Mouse (Mus musculus) naive thymus-derived CD4-positive, alpha-beta T cell, adult 2 months (primary cell): ENCODE measurements around the gene Il10ra.

ENCODE experiments used
- DNase-seq: peaks from one replicate; pipeline ENCODE4 v3.0.0-alpha.2; 2011; ENCODE audit warnings: low read depth

Il10ra gene

DNA sequence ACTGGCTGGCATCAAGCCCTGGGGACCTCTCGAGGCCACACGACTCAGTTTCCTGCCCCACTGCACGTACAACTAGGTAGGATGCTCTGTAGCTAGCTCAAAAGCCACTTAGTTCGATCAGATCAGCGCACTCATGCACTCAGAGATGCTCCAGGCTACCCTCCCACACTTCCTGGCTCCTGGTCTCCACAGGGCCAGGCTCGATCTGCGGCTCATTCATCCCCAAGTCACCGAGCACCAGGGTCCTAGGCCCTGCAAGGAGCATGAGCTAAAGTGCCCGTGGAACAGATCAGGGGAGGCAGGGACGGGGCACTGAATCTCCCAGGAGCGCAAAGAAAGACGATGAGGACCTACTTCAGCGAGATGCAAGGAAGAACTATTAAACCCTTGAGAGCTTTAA, 9.9 kb downstream of the Il10ra start:
- DNase-seq, result no peak

- no peak for DNase-seq
These were observed 13.0 kb downstream of the Il10ra start for GRCm38 (mm10) chr9:45255967-45256366.

DNA sequence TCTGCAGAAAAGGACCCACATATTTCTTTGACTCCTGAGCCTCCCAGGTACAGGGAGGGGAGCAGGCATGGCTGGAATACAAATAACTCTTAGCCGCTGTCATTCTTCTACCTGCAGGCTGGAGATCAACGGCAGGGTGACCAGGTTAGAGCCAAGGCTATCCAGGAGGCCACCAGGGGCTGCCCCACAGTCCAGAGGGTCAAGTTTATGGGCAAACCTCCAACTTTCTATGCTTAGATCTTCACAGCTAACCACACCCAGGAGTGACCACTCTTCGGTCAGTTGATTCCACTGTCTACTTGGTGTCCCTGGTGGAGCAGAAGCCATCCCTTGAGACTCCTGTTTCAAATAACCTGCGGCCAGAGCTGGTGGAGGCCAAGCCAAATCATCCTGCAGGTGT, 13.5 kb downstream of the Il10ra start:
- DNase-seq, result no peak

- no peak for DNase-seq
These were observed 14.3 kb downstream of the Il10ra start for GRCm38 (mm10) chr9:45254605-45255004.

DNA sequence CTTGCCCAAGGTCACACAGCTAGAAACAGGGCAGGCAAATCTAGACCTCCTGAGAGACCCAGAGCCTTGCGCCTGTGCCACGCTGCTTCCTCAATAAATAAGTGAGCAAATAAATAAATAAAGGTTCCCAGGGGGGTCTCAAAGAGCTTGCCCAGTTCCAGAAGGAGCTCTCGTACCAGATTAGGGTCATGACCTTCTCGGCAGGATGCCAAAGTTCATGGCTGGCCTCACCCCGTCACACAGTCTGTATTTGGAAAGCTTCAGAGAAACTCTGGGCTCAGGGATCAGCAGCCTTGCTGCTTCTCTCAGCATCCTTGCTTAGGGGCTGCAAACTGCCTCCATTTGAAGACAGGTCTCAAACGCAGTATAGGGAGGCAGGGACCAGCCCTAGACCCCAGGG, 14.9 kb downstream of the Il10ra start:
- DNase-seq, result no peak

DNA sequence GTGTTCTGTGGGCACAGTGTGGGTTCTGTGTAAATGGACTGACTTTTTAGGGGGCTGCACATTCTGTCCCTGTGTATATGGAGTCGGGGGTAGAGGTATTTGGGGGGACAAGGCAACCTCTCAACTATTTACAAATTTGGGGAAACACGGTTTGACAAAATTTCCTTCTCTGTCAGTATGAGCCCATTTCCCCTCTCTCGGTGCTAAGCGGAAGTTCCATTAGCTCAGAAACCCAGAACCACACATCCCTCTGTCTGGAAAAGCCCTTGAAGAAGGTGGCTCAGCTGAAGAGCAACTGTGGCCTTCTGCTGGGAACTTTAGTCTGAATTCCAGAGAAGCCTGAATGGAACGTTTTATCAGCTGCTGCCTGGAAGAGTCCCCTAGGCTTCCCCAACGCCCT, 16.6 kb downstream of the Il10ra start:
- DNase-seq, result peak; percentile 25

DNA sequence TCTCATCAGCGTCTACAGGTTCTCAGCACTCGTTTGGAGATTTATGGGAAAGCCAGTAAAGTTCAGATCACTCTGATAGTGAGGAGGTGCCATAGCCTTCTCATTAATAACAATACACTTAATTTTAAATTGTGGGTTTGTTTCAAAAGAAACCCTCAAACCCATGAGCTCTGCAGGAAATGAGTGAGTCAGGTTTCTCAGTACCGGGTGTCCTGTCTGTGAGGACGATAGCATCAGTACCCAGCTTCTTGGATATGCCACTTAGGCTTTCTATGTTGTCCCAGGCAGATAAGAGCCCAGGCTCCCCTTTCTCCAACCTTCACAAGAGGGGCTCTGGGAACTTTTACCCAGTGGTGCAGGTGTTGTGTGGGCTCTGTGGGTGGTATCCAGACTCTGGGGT, 17.0 kb downstream of the Il10ra start:
- DNase-seq, result peak; percentile 37

DNA sequence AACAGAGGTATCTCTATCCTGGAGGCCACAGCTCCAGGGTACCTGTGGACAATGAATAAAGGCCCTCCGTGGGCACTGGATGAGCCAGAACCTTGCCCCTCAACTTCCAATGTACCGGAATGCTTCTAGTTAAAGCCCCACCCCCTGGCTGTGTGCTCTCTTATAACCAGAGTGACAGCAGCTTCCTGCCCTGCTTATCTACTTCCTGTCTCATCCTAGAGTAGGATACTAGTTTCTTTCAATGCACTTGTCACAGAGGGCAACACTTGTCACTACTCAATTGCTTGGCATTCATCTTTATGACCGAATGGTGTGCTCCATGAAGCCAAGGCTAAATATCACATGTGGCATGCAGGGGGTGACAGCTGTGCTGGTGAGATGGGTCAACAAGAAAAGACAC, 17.7 kb downstream of the Il10ra start:
- peak; percentile 71 for DNase-seq

GRCm38 (mm10) chr9:45250306-45250705, 18.6 kb downstream of the Il10ra start:
- peak; percentile 28 for DNase-seq

DNA sequence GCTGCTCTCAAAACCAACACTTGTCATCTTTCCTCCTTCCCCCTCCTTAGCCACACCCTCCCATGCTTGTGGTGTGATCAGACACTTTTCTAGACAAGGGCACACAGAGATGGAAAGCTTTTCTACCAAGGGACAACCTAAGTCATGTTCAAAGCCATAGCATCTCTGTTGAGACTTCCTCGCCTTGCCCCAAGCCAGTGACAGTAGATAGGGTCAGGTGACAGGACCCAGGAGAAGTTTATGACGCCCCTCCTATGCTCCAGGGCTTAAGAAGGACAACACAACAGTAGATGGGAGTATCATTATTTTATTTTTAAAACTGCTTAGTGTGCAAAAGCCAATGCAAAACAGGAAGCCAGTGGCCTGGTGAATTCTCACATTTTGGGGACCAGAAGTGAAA, 21.4 kb downstream of the Il10ra start:
- DNase-seq, result peak; percentile 78

DNA sequence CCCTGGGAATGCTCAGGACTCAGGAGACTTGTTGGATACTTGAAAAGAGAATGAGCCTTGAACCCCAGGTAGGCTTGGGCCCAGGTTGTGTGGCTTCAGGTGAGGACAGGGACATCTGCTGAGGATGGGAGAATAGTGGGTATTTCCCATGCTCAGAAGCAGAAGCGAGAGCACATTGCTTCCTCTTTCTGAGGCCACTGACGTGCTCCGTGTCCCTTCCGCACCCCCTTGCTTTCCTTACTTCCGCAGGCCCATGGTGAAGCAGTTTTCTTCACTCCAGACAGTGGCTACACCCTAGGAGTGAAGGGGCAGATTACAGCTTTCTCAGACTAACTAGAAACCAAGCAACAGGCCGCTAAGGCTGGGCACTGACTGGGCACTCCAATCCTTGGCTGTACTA, 22.9 kb downstream of the Il10ra start:
- peak; percentile 44 for DNase-seq

- no peak for DNase-seq
These were observed 23.5 kb downstream of the Il10ra start for GRCm38 (mm10) chr9:45245432-45245831.

DNA sequence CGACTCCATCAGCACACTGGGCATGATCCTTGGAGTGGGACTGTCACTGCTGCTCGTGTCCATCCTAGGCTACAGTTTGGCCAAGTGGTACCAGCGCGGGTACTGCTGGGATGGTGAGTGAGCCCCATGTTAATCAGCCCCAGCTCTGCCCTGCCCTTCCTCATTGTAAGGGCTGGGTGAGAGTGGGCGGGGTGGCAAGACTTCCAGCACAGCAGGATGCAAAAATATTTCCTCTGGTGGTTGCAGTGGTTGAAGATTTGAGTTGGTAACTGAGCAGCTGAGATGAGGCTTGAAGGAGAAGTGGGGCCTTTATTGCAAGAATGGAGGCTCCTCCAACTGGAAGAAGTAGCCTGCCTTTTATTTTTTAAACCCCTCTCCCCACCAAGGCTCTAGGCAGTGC, 27.6 kb downstream of the Il10ra start:
- peak; percentile 56 for DNase-seq

DNA sequence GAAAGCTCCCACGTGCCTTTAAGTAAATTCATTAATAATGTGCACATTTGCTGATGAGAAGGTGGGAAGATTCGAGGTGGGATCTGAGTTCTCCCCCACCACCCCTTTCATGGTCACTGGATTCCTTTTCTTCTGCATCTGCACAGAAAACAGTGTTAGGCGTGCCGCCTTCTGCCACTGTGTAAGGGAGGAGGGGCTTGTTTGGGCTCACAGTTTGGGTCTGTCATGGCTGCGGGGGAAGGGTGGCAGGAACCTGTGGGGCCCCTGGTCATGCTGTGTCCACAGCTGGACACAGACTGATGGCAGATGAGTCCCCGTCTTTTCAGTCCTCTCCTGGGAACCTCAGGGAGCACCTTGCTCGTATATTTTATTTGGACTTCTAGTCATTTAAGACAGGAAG, 32.2 kb downstream of the Il10ra start:
- DNase-seq, result no peak

DNA sequence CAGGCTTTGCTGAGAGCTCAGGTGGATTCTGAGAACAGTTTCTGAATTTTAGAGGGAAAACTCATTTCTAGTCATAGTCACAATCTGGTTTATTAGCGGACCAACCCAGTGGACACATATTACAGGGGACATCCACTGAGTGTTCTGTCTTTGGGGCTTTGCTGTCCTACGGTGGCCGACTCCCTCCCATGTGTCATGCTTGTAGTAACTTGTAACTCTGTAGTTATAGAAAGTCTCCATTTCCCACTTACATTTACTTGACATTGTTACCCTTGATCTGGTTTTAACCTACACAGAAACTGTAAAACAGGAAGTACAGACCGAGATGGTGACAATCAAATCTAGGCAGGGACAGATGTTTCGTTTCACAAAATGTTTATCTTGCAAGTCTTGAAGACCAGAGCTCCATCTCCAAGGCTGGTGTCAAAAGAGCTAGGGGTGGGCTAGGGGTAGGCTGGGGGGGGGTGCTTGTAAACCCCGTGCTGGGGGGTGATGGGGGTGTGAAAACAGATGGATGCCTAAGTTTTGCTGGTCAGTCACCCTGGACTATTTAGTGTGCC, 33.2 kb downstream of the Il10ra start:
- DNase-seq, result peak; percentile 61

DNA sequence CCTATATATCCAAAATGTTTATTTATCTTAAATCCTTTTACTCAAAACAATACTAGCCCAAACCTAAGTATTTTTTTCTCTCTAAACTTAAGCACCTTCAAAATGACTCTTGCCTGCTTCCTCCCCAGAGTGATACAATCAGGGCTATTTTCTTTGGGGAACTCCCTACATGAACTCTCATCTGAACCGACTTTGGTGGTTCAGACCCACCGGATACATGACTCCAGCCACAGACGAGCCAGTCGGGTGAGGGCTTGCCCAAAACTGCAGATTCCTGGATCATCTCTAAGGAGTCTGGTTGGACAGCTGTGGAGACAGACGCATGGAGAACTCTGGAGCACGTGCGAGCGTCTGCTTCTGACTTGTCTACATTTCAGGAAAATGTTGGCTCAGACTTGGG, 39.6 kb downstream of the Il10ra start:
- no peak for DNase-seq

DNA sequence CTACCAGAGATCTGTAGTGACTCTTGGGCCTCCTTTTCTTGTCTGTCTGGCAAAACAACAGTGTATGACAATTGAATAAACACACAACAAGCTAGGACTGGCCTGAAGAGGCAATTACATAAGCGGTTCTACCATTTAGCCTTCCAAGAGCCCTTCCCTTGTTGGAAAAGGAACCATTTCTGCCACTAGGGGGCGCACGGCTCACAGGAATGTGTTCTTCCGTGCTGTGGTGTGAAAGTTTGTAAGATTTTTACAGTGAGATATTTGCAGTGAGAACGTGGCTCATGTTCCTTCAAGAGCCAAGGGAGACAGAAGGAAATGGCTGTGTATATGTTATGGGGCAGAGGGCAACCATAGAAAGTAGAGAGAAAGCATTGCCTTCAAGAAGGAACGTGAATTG, 47.4 kb downstream of the Il10ra start:
- peak; percentile 94 for DNase-seq

GRCm38 (mm10) chr9:45219644-45220043, 49.3 kb downstream of the Il10ra start:
- DNase-seq, result no peak

DNA sequence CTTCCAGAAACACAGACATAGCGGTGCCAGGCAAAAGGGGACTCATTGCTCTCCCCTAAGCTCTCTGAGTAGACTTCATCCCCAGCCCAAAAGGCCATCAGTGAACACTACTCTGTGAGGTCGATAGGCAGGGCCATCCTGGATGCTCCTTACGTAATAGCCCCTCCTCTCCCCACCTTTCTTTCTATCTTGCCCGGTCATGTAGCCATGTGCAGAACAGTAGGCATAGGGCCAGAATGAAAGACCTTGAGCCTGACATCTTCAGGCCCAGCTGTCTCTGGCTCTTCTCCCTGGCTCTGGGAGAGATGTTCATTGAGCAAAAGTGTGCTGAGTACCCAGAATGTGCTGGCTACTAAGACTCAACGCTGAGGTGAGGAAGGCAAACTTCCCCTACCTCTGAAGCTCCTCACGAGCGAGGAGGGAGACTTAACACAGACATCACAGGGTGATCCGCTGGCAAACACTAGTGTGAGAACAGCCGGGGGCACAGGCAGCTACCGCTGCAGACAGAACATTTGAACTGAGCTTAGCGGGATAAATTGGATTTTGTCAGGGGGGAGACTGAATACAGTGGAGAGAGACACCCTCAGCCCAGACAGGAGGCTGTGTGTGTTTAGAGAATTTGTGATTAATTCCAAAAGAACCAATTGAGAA, 53.3 kb downstream of the Il10ra start:
- no peak for DNase-seq

GRCm38 (mm10) chr9:45212001-45212400, 56.9 kb downstream of the Il10ra start:
- DNase-seq, result no peak

GRCm38 (mm10) chr9:45207015-45207743, 61.8 kb downstream of the Il10ra start:
- DNase-seq, result peak; percentile 69

DNA sequence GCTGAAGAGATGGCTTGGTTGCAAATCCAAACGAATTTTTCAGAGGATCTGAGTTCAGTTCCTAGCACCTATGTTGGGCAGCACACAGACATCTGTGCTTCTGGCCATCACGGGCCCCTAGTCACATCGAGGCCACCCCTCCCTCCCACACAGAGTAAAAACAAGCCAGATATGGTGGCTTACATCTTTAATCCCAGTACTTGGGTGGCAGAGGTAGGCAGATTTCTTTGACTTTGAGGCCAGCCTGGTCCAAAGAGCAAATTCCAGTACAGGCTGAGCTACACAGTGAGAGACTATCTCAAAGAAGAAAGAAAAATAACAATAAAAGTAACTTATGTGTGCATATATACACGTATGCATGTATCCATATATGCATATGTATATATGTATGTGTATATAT, 62.8 kb downstream of the Il10ra start:
- DNase-seq, result no peak

- no peak for DNase-seq
These were observed 63.8 kb downstream of the Il10ra start for GRCm38 (mm10) chr9:45205143-45205542.
